Mouse (Mus musculus) lung, adult 2 months (tissue): ENCODE results near the gene Mthfd1l.

ENCODE experiments used
- CTCF ChIP-seq: fragments of 200-500 bp; IDR thresholded peaks from 2 replicates; pipeline ENCODE4 v1.5.1; 2011; ENCODE audit warnings: mild to moderate bottlenecking, low read length, control low read depth; ENCODE audit not compliant: insufficient read depth
- POLR2A ChIP-seq: fragments of 200-500 bp; IDR thresholded peaks from 2 replicates; pipeline ENCODE4 v1.6.1; 2011; ENCODE audit warnings: low read depth, mild to moderate bottlenecking, control low read depth, low read length, borderline replicate concordance; ENCODE audit errors: extremely low read depth

DNA sequence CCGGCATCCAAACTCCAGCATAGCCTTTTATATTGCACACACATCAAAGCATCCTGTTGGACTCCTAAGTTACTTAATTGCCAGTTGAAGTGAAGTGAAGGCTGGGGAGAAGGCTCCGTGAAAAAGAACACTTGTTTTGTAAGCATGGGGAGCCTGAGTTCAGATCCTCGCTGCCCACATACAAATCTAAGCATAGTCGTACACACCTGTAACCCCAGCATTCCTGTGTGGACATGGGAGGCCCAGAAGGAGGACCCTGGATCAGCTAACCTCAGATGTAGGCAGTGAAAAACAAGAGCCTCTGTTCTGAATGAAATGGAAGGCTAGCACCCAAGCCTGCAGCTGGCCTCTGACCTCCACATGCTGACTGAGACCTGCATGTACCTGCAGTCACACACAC, 79.8 kb downstream of the Mthfd1l start:
- no peak for TF ChIP-seq CTCF
- no peak for TF ChIP-seq POLR2A
